Mouse (Mus musculus) liver, adult 2 months (tissue): ENCODE data around the gene Sorcs3.

Source experiments
- CTCF ChIP-seq: fragments of 200-500 bp; IDR thresholded peaks from 2 replicates; pipeline ENCODE4 v1.5.1; 2011; ENCODE audit warnings: low read depth, low read length, control low read depth
- POLR2A ChIP-seq: fragments of 200-500 bp; IDR thresholded peaks from 2 replicates; pipeline ENCODE4 v1.6.1; 2011; ENCODE audit warnings: low read length, control low read depth; ENCODE audit not compliant: insufficient read depth; ENCODE audit errors: extremely low read depth

DNA sequence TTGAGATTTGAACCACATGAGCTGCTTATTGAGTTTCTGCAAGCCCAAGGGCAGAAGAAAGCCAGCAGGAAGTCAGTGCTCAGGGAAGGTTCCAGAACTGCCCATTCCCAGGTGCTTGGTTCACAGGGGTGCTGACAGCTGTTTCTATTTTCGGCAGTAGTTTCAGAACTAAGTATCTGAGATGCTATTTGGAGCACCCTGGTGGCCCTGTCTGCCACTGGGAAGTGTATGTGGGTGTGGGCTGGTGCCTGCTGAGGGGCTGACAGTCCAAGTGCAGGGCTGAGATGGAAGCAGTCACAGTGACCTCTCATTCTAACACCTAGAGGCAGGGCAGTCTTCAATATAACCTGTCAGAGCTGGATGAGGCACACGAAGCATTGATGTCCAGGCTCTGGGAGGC, 127.3 kb downstream of the Sorcs3 start:
- TF ChIP-seq POLR2A (no peak), CTCF (no peak)
